Mouse (Mus musculus) thymus, postnatal 4 days (tissue): ENCODE results near the gene Myb.
A peak's percentile ranks its signal among the peaks of the same experiment; 100 is the strongest.
"Not testable (repeated sequence)": the region's sequence is repeated elsewhere in the genome, so short reads cannot be mapped to it uniquely, and the experiment has no call there.

Experiments
- DNase-seq: peaks from one replicate; pipeline ENCODE4 v3.0.0; 2021

The Myb gene

DNA sequence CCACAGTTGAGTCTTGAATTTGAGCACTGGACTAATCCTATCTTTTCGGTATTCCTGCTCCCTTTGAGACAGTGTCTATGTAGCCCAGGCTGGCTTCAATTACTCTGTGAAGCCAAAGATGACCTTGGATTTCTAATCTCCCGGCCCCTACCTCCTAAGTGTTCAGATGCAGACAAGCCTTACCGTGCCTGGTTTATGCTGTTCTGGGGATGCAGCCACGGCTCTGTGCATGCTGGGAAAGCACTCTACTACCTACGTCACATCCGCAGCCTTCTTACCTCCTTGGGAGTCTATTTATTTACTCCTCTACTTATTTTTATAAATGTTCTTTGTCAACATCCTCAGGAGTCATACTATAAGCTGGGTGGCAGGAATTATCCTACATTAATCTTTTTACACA is 7.1 kb upstream of the Myb start:
- no peak for DNase-seq

DNA sequence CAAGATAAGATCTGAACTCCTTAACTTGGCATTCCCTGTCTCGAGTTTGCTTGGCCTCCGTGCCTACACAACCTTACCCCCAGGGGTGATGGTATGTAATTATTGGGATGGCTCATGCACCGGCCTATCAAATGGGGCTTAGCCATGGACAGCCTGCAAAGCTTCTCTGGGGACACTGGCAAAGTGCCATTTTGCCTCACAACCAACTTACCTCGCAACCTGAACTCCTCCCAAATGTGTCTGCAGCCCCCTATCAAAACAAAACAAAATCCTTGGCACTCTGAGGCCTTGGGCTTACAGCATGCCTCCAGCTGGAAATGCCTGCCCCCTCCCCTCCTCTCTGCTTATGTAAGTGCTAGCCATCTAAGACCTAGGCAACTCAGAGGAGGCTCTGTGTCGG is 6.4 kb upstream of the Myb start:
- no peak for DNase-seq

DNA sequence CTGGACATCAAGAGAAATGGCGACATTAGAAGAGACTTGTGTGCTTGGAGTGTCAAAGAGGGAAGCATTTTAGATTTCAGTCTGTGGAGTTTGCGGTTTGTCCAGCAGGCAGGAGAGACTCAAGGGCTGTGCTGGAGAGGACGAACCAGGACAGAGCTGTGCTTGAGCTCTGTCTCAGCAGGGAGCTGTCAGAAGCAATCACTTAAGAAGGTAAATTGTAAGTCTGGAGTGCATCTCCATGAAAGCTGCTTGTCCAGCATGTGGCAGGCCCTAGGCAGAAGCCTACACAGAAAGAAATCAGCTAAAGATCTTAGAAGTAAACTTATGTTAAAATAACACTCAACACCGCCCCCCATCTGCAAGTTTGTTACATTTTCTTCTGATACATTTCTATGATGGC is 4.6 kb upstream of the Myb start:
- no peak for DNase-seq

DNA sequence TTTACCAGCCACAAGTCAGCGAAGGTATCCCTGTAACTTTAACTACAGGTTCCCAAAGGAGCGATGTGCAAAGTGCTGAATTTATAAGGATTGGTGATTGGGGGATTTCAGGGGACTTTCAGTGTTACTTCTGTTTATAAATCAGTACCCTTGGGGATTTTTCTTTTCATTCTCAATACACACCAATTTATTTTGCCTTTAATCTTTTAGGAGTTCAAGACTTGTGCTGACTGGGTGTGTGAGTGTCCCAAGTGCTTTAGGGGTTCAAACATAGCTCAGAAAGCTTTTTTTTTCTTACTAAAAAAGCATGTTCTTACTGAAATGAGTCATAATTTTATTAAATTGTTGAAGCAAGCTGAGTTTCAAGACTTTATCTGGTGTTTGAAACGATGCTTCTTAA is 1.3 kb upstream of the Myb start:
- DNase-seq = no peak

DNA sequence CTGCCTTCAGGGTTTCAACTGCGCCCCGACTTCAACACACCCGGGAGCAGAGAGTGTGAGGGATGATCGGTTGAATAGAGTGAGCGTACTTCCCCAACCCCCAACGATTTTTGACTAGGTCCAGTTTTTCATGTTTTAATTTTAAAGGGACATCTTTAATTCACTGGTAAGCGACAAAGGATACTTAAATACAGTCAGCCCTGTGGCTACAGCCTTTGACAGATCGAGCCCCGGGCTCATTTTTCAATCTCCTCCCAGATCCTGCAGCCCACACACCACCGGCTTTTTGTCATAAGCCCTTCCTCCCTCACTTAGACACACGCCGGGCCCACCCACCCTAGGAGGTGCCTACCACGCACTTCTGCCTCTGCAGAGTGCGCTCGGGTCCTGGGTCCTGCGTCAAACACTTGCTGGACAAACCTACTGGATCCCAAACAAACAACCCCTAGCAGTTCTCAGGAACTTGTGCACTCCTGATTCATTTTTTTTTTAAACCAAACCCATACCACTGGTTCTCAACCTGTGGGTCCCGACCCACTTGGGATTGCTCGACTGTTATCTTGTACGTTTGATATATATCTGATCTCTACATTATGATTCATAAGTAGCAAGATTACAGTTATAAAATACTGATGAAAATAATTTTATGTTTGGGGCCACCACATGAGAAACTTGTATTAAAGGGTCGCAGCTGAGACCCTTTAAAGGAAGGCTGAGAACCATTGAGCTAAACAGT is 743 bp upstream of the Myb start:
- DNase-seq = peak; percentile 83

GRCm38 (mm10) chr10:21159697-21160394 is 938 bp downstream of the Myb start:
- peak; percentile 79 for DNase-seq

- peak; percentile 85 for DNase-seq
Measured at GRCm38 (mm10) chr10:21158918-21159443, 1.8 kb downstream of the Myb start.

DNA sequence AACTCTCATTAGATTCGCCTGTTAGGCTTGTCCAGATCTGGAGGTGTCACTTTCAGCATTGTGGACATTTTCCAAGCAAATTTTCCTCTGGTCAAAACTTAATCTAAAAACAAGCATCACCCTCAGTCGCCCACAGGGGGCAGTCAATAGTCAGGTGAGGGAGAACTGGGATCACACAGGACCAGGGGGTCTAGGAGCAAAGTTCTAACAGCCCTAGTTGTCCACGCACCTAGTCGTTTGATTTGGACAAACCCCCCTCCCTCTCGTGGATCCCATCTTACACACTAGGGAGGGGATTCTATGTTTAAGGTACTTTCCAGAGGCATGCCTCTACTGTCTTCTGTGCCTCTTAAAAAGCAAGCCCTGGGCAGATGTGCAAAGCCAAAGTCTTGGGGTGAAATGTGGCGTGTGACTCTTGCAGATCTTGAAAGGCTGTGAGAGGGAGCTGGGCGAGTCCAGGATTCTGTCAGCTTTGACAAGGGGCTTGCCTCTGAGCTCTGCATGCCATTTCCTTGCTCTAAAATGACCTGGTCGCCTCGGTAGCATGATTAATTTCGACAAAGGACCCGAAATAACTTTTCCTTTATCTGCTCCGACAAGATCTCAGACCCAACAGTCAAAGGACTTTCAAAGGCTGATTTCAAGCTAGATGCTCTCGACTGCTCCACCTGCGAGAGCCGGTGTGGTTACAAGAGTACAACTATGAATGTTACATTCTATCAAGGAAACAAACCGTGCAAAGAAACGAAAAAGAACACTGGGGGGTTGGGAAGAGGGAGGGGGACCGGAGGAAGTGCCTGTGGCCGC is 2.5 kb downstream of the Myb start:
- peak; percentile 85 for DNase-seq

- no peak for DNase-seq
Measured at GRCm38 (mm10) chr10:21156953-21157499, 3.8 kb downstream of the Myb start.

- DNase-seq = no peak
Measured at GRCm38 (mm10) chr10:21156416-21156815, 4.4 kb downstream of the Myb start.

DNA sequence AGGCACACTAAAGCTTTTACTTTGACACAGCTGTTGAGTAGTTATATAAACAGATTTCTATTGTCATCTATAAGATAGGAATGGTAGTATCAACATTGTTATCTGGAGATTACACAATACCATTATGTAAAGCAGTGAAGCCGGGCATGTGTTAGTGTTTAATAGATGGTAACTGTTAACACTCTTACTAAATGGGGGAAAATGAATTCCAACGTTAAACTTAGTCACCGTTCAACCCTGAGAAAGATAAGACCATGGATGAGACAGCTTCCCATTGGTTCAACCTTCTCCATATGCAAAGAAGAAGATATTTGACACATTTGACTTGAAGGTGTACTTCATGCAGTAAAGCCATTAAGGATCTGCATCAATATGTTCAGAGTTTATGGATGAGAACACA is 5.9 kb downstream of the Myb start:
- no peak for DNase-seq

DNA sequence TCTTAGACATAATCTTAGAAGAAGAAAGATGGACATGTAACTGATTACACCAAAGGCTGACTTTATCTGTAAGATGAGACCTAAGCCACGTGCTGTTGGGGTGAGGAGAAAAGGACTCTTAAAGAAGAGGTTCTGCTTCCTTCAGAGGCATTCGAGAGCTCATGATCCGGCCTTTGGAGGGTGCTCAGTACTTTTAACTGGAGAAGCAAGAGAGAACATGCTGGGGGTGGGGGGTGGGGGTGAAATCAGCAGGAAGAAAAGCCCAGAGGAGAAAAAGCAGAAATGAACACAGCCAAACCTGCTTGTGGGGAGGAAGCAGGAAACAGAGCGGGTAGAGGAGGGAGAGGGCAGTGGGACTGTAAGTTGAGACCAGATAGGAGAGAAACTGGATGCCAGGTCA is 7.4 kb downstream of the Myb start:
- DNase-seq = no peak

DNA sequence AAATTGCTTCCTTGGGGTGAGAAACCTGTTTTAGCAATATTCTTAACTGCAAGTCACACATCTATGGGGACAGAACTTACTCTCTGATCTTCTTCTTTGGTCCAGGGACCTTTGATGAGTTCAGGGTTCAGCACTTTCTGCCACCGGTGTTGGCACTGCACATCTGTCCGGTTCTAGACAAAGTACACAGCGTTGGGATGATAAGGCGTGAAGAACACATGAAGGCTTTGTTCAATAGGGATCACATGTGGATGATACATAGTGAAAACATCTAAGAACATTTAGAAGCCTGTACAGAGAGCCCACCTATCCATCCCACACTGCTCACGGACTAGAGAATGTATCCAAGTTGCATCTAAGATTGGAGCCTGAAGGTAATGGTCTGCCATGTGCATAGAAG is 8.0 kb downstream of the Myb start:
- DNase-seq = no peak

DNA sequence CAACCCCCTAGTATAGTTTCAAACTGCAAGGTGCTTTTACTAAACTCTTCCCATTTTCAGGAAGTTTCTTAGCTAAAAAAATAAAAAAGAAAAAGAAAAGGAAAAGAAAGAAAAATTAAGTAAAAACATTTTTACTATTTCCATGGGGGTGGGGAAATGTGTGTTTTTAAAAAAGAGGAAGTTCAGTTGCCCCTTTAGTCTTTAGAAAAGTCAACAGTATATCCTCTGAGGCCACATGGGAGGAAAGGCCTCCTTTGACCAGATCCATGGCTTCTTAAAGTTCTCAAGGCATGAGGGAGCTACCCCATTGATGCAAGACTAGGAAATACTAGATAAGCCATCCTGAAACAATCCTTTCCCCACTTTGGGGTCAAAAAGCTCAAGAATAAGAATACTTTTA is 9.5 kb downstream of the Myb start:
- no peak for DNase-seq

GRCm38 (mm10) chr10:21149945-21150344 is 10.8 kb downstream of the Myb start:
- not testable (repeated sequence) for DNase-seq

- DNase-seq = no peak
Measured at GRCm38 (mm10) chr10:21146719-21147118, 14.1 kb downstream of the Myb start.

GRCm38 (mm10) chr10:21146263-21146662 is 14.5 kb downstream of the Myb start:
- no peak for DNase-seq

DNA sequence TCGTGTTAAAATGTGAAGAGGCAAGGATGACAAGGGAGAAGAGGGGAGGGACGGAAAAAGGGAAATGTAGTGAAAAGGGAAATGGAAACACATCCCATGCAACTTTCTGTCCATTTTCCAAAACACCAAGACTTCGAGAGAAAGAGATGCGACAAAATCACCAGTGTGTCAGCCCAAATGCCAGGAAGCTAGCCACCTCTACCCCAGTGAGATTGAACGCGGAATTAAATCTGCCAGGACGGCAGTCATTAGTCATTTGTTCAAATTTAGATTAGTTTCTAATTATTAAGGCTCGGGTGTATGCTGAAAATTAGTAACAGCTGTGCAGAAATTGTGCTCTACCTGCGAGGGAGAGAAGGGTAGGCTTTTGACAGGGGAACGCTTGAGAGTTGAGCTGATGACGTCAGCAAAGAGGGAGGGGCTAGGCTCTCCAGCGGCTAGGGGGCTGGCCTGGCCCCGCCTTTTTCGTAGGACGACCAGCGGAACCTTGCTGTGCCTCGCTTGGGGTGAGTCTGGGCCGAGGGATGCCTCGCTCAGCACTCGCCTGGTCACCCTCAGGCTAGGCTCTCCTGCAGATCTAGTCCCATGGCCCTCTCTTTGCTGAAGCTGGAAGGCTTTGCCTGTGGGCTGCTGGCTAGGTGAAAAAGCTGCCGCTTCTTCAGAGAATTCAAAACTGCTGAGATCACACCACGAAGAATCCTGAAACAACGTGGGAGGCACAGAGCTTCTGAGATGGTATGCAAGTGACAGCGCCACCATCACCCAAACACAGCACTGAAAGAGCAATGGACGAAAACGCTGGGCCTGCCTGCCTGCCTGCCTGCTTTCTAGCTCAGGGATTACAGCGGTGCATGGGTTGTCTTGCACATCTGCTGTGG is 15.9 kb downstream of the Myb start:
- DNase-seq = peak; percentile 47

DNA sequence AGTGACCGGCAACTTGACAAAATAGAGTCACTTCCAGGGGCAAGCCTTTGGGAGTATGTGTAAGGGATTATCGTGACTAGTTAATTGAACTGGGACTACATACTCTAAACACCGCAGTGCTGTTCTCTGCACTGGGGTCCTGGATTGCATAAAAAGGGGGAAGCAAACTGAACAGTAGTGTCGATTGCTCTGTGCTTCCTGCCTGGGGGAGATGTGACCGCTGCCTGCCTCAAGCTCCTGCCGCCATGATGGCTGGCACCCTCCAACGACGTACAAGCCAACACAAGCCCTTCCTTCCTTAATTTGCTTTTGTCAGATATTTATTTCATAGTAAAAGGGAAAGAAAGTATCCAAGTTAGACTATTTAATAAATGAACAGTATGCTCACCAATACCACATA is 25.5 kb downstream of the Myb start:
- no peak for DNase-seq

DNA sequence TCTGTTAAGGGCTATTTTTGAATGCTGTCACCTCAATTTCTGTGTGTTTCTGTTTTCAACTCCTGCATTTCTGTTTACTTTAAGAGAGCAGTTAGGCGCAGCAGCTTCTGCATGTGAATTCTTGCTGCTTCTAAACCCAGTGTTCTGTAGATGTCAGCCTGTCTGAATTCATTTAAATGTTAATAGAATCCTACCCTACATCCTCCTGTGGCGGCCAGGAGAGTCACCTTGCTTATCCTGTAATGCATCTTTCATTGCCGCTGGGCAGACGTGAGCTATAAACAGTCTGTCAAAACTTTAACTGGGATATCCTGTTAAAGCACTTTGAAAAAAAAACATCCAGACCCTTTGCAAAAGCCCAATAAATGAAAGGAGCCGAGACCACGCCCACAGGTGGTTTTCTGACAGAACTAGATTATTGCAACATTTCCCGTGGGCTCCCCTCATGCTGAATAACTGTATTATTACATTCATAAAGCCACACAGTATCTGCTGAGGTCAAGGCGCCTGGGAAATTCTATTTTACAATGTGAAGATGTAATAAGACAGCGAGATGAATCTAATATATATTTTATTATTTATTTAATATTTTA is 29.8 kb downstream of the Myb start:
- DNase-seq = no peak

- DNase-seq = no peak
Measured at GRCm38 (mm10) chr10:21128086-21128611, 32.6 kb downstream of the Myb start.

- no peak for DNase-seq
Measured at GRCm38 (mm10) chr10:21118341-21118740, 42.4 kb downstream of the Myb start.
